Mouse (Mus musculus): ENCODE data around the gene Fos. TPM values are rescaled to one million over a fixed set of nuclear protein-coding genes. Genes with fewer than 3 reads are reported as not detected.

Gene Fos
- total and polyA plus RNA-seq, 2 experiments from 2014 or later: 1.6 to 18.5 TPM

- no peaks in the 10 kb centered on the region for H3K36me3 ChIP-seq (replicated peaks; ENCODE audit: control insufficient read depth, insufficient read depth, low read length)
- DNase-seq (ENCODE audit: low spot score) (no peak), ATAC-seq (ENCODE audit: insufficient read depth, low read depth) (no peak; the same call in 1 of the 2 replicates)
- 44% methylated on average over 6 of the region's 6 CpGs for WGBS
- H3K27ac ChIP-seq (ENCODE audit: low read depth): no peak overlapping the region
- H3K9ac ChIP-seq (replicated peaks; ENCODE audit: low read depth, low read length): no peak overlapping the region
- peaks cover 25% of the 10 kb centered on the region for H3K4me1 ChIP-seq (ENCODE audit: control insufficient read depth, insufficient read depth)
- no peak overlapping the region for H3K4me3 ChIP-seq (ENCODE audit: low read depth, low read length)
- TF ChIP-seq EP300 (IDR thresholded peaks at IDR 0.05; ENCODE audit: low read depth) (no peak), CTCF (IDR thresholded peaks at IDR 0.05; ENCODE audit: low read depth) (no peak)
- H3K4me2 ChIP-seq (ENCODE audit: low read depth, low read length): no peak overlapping the region
- H3K9me3 ChIP-seq (replicated peaks; ENCODE audit: control insufficient read depth, low read length): no peaks in the 10 kb centered on the region
- H3K27me3 ChIP-seq (ENCODE audit: control insufficient read depth, insufficient read depth, low read length): no peaks in the 10 kb centered on the region
Measured at GRCm38 (mm10) chr12:85430434-85430833, 43.3 kb upstream of the Fos start.

GRCm38 (mm10) chr12:85433850-85434249 is 39.8 kb upstream of the Fos start:
- DNase-seq (ENCODE audit: low spot score) (no peak), ATAC-seq (ENCODE audit: insufficient read depth, low read depth) (no peak)
- Histone ChIP-seq H3K4me2 (ENCODE audit: low read depth, low read length) (no peak overlapping the region), H3K4me1 (ENCODE audit: control insufficient read depth, insufficient read depth) (peaks cover 31% of the 10 kb centered on the region), H3K27me3 (ENCODE audit: control insufficient read depth, insufficient read depth, low read length) (no peaks in the 10 kb centered on the region), H3K9me3 (replicated peaks; ENCODE audit: control insufficient read depth, low read length) (no peaks in the 10 kb centered on the region), H3K36me3 (replicated peaks; ENCODE audit: control insufficient read depth, insufficient read depth, low read length) (no peaks in the 10 kb centered on the region), H3K27ac (ENCODE audit: low read depth) (no peak overlapping the region), H3K9ac (replicated peaks; ENCODE audit: low read depth, low read length) (no peak overlapping the region), H3K4me3 (ENCODE audit: low read depth, low read length) (no peak overlapping the region)
- WGBS: 54% methylated on average over 3 of the region's 3 CpGs
- TF ChIP-seq EP300 (IDR thresholded peaks at IDR 0.05; ENCODE audit: low read depth): no peak
- no peak for TF ChIP-seq CTCF (IDR thresholded peaks at IDR 0.05; ENCODE audit: low read depth)

- 72% methylated on average over 5 of the region's 5 CpGs for WGBS
- Histone ChIP-seq H3K4me2 (ENCODE audit: low read depth, low read length) (no peak overlapping the region), H3K4me1 (ENCODE audit: control insufficient read depth, insufficient read depth) (peaks cover 28% of the 10 kb centered on the region), H3K27me3 (ENCODE audit: control insufficient read depth, insufficient read depth, low read length) (no peaks in the 10 kb centered on the region), H3K9me3 (replicated peaks; ENCODE audit: control insufficient read depth, low read length) (no peaks in the 10 kb centered on the region), H3K27ac (ENCODE audit: low read depth) (no peak overlapping the region), H3K4me3 (ENCODE audit: low read depth, low read length) (no peak overlapping the region), H3K9ac (replicated peaks; ENCODE audit: low read depth, low read length) (no peak overlapping the region), H3K36me3 (replicated peaks; ENCODE audit: control insufficient read depth, insufficient read depth, low read length) (no peaks in the 10 kb centered on the region)
- ATAC-seq (ENCODE audit: insufficient read depth, low read depth): no peak
- no peak for DNase-seq (ENCODE audit: low spot score)
- no peak for TF ChIP-seq CTCF (IDR thresholded peaks at IDR 0.05; ENCODE audit: low read depth)
- no peak for TF ChIP-seq EP300 (IDR thresholded peaks at IDR 0.05; ENCODE audit: low read depth)
Measured at GRCm38 (mm10) chr12:85434526-85434925, 39.2 kb upstream of the Fos start.

- Histone ChIP-seq H3K4me3 (ENCODE audit: low read depth, low read length) (no peak overlapping the region), H3K27ac (ENCODE audit: low read depth) (peak overlapping the region; percentile 85), H3K9ac (replicated peaks; ENCODE audit: low read depth, low read length) (no peak overlapping the region), H3K9me3 (replicated peaks; ENCODE audit: control insufficient read depth, low read length) (no peaks in the 10 kb centered on the region), H3K27me3 (ENCODE audit: control insufficient read depth, insufficient read depth, low read length) (no peaks in the 10 kb centered on the region), H3K36me3 (replicated peaks; ENCODE audit: control insufficient read depth, insufficient read depth, low read length) (no peaks in the 10 kb centered on the region), H3K4me1 (ENCODE audit: control insufficient read depth, insufficient read depth) (peaks cover 28% of the 10 kb centered on the region), H3K4me2 (ENCODE audit: low read depth, low read length) (peak overlapping the region; percentile 34; the same call in 1 of the 2 replicates)
- WGBS: 19% methylated on average over 10 of the region's 10 CpGs
- DNase-seq (ENCODE audit: low spot score) (peak; percentile 93), ATAC-seq (ENCODE audit: insufficient read depth, low read depth) (peak; percentile 95)
- TF ChIP-seq EP300 (IDR thresholded peaks at IDR 0.05; ENCODE audit: low read depth): peak; percentile 97
- TF ChIP-seq CTCF (IDR thresholded peaks at IDR 0.05; ENCODE audit: low read depth): no peak
Measured at GRCm38 (mm10) chr12:85436021-85436621, 37.6 kb upstream of the Fos start.

- Histone ChIP-seq H3K4me2 (ENCODE audit: low read depth, low read length) (no peak overlapping the region), H3K36me3 (replicated peaks; ENCODE audit: control insufficient read depth, insufficient read depth, low read length) (no peaks in the 10 kb centered on the region), H3K27me3 (ENCODE audit: control insufficient read depth, insufficient read depth, low read length) (no peaks in the 10 kb centered on the region), H3K4me1 (ENCODE audit: control insufficient read depth, insufficient read depth) (peaks cover 28% of the 10 kb centered on the region), H3K9ac (replicated peaks; ENCODE audit: low read depth, low read length) (no peak overlapping the region), H3K4me3 (ENCODE audit: low read depth, low read length) (no peak overlapping the region), H3K27ac (ENCODE audit: low read depth) (peak overlapping the region; percentile 85), H3K9me3 (replicated peaks; ENCODE audit: control insufficient read depth, low read length) (no peaks in the 10 kb centered on the region)
- TF ChIP-seq CTCF (IDR thresholded peaks at IDR 0.05; ENCODE audit: low read depth) (no peak), EP300 (IDR thresholded peaks at IDR 0.05; ENCODE audit: low read depth) (no peak)
- DNase-seq (ENCODE audit: low spot score) (peak; percentile 67), ATAC-seq (ENCODE audit: insufficient read depth, low read depth) (peak; percentile 9; the same call in 1 of the 2 replicates)
- WGBS: 42% methylated on average over 17 of the region's 17 CpGs
Measured at GRCm38 (mm10) chr12:85437172-85437876, 36.4 kb upstream of the Fos start.
